Mouse (Mus musculus) kidney, embryonic 14.5 days (tissue): ENCODE data around the gene Arg2. TPM values are rescaled to one million over a fixed set of nuclear protein-coding genes. Genes with fewer than 3 reads are reported as not detected.
A peak's percentile ranks its signal among the peaks of the same experiment; 100 is the strongest.

Experiments
- ATAC-seq: fragments of 200-750 bp; cut with Nextera tagmentation; 2 replicates; pipeline ENCODE4 v1.8.0; 2017; ENCODE audit warnings: moderate number of reproducible peaks, mild to moderate bottlenecking, moderate TSS enrichment, moderate library complexity; ENCODE audit not compliant: low FRiP score, low TSS enrichment
- H3K27ac ChIP-seq: fragments of 300-500 bp; sonication (generic); 2 replicates; pipeline ENCODE4 v1.5.1; 2014; ENCODE audit warnings: low read depth, mild to moderate bottlenecking, low read length, moderate library complexity, mixed read lengths
- H3K27me3 ChIP-seq: fragments of 300-500 bp; sonication (generic); 2 replicates; pipeline ENCODE4 v1.6.1; 2014; ENCODE audit warnings: mild to moderate bottlenecking, low read length; ENCODE audit not compliant: control insufficient read depth, insufficient read depth
- H3K36me3 ChIP-seq: fragments of 300-500 bp; sonication (generic); 2 replicates; pipeline ENCODE4 v1.6.1; 2014; ENCODE audit warnings: low read length, mixed read lengths; ENCODE audit not compliant: control insufficient read depth, insufficient read depth
- H3K4me1 ChIP-seq: fragments of 300-500 bp; sonication (generic); 2 replicates; pipeline ENCODE4 v1.6.1; 2014; ENCODE audit warnings: low read length, mixed read lengths; ENCODE audit not compliant: control insufficient read depth, insufficient read depth
- H3K4me2 ChIP-seq: fragments of 300-500 bp; sonication (generic); replicated peaks from 2 replicates; pipeline ENCODE4 v1.6.1; 2014; ENCODE audit warnings: low read depth, mild to moderate bottlenecking, low read length
- H3K4me3 ChIP-seq: fragments of 300-500 bp; sonication (generic); 2 replicates; pipeline ENCODE4 v1.5.1; 2014; ENCODE audit warnings: mild to moderate bottlenecking, low read length
- H3K9ac ChIP-seq: fragments of 300-500 bp; sonication (generic); 2 replicates; pipeline ENCODE4 v1.6.1; 2014; ENCODE audit warnings: low read depth, mild to moderate bottlenecking, low read length, moderate library complexity
- H3K9me3 ChIP-seq: fragments of 300-500 bp; sonication (generic); 2 replicates; pipeline ENCODE4 v1.6.1; 2016; ENCODE audit warnings: low read length; ENCODE audit not compliant: control insufficient read depth
- WGBS: fragments of 180-500 bp; shearing (Covaris S2); extraction: QIAGEN DNeasy Blood & Tissue Kit; methylation state at CpG from one replicate; pipeline ENCODE4 v1.1.7; 2014; 5-methylcytosine and 5-hydroxymethylcytosine counted together
- polyA plus RNA-seq: library from polyadenylated mRNA; unstranded; fragments of >200 nt; fragmentation: Nextera tagmentation; extraction: Ambion mirVana; gene quantifications from 2 replicates; pipeline ENCODE4 v1.2.1, GENCODE M21; 2014

Arg2 gene
- polyA plus RNA-seq, 1 experiment from 2014 or later, result 18.0 TPM

- H3K4me2 ChIP-seq, result peak overlapping the region; percentile 62
- H3K36me3 ChIP-seq, result peaks cover 24% of the 10 kb centered on the region; the same call in 1 of the 2 replicates
- H3K9ac ChIP-seq, result peak overlapping the region; percentile 64
- no peaks in the 10 kb centered on the region for H3K27me3 ChIP-seq
- peak; percentile 92 for ATAC-seq
- H3K27ac ChIP-seq, result 0 out of 2 replicates have a peak overlapping the region, but pooled peaks have one; percentile 18
- no peaks in the 10 kb centered on the region for H3K9me3 ChIP-seq
- H3K4me1 ChIP-seq, result peaks cover 5% of the 10 kb centered on the region; the same call in 1 of the 2 replicates
- H3K4me3 ChIP-seq, result peak overlapping the region; percentile 65
- WGBS, result under 1% methylated on average over 18 of the region's 18 CpGs
These were observed 60.5 kb downstream of the Arg2 start for GRCm38 (mm10) chr12:79190931-79191673.

- WGBS, result 5% methylated on average over 14 of the region's 14 CpGs
- Histone ChIP-seq H3K36me3 (peaks cover 18% of the 10 kb centered on the region; the same call in 1 of the 2 replicates), H3K9ac (peak overlapping the region; percentile 64), H3K9me3 (no peaks in the 10 kb centered on the region), H3K27ac (no peak overlapping the region), H3K4me1 (peaks cover 5% of the 10 kb centered on the region; the same call in 1 of the 2 replicates), H3K4me3 (peak overlapping the region; percentile 65), H3K27me3 (no peaks in the 10 kb centered on the region), H3K4me2 (peak overlapping the region; percentile 62)
- peak; percentile 94 for ATAC-seq
These were observed 61.1 kb downstream of the Arg2 start for GRCm38 (mm10) chr12:79191701-79192100.

DNA sequence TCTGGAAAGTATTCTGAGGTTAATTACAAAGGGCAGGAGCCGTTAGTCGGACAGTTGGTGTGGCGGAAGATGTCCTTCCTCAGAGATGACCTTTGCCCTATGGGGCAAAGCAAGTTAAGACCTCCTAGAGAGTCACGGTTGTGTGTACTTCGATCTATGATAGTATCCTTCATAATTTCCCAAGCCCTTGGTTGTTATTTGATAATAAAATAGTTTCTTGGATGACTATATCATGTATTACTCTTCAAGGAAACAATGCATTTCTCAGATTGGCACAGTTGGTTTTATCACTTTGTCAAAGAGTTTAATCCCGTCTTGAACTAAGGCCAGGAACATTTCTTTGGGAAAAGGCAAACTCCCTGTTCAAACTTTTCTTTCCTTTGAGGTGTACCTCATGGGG, 61.6 kb downstream of the Arg2 start, which contains the start of gene Rdh11:
Gene Rdh11, minus strand, starts transcription at position 101 of the 400 bp plus-strand sequence.
- H3K4me3 ChIP-seq, result peak within 1 kb of the TSS; percentile 65
- WGBS, result 61% methylated on average over 6 of the region's 6 CpGs
- H3K36me3 ChIP-seq, result peaks cover 13% of the 10 kb centered on the region; the same call in 1 of the 2 replicates
- peak within 1 kb of the TSS; percentile 62 for H3K4me2 ChIP-seq
- no peaks in the 10 kb centered on the region for H3K9me3 ChIP-seq
- H3K27ac ChIP-seq, result 0 out of 2 replicates have a peak within 1 kb of the TSS, but pooled peaks have one; percentile 18
- H3K27me3 ChIP-seq, result no peaks in the 10 kb centered on the region
- H3K9ac ChIP-seq, result peak within 1 kb of the TSS; percentile 64
- no peak for ATAC-seq
- peaks cover 5% of the 10 kb centered on the region; the same call in 1 of the 2 replicates for H3K4me1 ChIP-seq

- H3K27me3 ChIP-seq, result no peaks in the 10 kb centered on the region
- peaks cover under 1% of the 10 kb centered on the region; the same call in 1 of the 2 replicates for H3K36me3 ChIP-seq
- H3K9ac ChIP-seq, result no peak overlapping the region
- H3K4me1 ChIP-seq, result peaks cover 5% of the 10 kb centered on the region; the same call in 1 of the 2 replicates
- no peak overlapping the region for H3K4me3 ChIP-seq
- WGBS, result 3% methylated on average over 3 of the region's 3 CpGs
- no peak overlapping the region for H3K4me2 ChIP-seq
- no peaks in the 10 kb centered on the region for H3K9me3 ChIP-seq
- ATAC-seq, result no peak
- H3K27ac ChIP-seq, result no peak overlapping the region
These were observed 62.9 kb downstream of the Arg2 start for GRCm38 (mm10) chr12:79193441-79193840.

DNA sequence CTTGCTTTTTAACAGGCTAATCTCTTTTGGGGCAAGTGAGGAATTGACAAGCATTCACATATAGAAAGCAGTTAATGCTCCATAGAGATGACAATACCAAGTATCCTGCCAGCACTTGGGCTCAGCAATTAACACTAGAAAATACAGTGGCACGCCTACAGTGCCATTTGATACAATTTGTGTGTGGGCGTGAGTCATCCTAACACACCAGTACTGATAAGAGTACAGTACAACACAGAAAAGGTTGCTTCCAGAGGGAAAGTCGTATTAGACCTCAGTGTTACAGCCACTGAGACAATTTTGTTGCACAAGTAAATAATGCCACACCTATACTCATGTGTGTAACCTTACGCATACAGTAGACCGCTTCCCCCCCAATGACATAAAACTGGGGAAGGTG, 66.5 kb downstream of the Arg2 start:
- Histone ChIP-seq H3K9me3 (no peaks in the 10 kb centered on the region), H3K27ac (no peak overlapping the region), H3K4me1 (no peaks in the 10 kb centered on the region), H3K36me3 (no peaks in the 10 kb centered on the region), H3K4me3 (no peak overlapping the region), H3K9ac (no peak overlapping the region), H3K4me2 (no peak overlapping the region), H3K27me3 (no peaks in the 10 kb centered on the region)
- WGBS, result 86% methylated on average over 5 of the region's 5 CpGs
- no peak for ATAC-seq

GRCm38 (mm10) chr12:79201882-79202281, 71.3 kb downstream of the Arg2 start:
- no peak overlapping the region for H3K4me3 ChIP-seq
- H3K4me1 ChIP-seq, result no peaks in the 10 kb centered on the region
- H3K27me3 ChIP-seq, result no peaks in the 10 kb centered on the region
- H3K27ac ChIP-seq, result no peak overlapping the region
- no peaks in the 10 kb centered on the region for H3K36me3 ChIP-seq
- H3K9me3 ChIP-seq, result no peaks in the 10 kb centered on the region
- H3K9ac ChIP-seq, result no peak overlapping the region
- no peak overlapping the region for H3K4me2 ChIP-seq
- no peak for ATAC-seq
- WGBS, result 75% methylated on average over 3 of the region's 3 CpGs

Other genes starting within 250 kb of the Arg2 start
- 3.5 and 3.6 TPM in 2 replicates for gene Plek2, start 223.8 kb upstream of the Arg2 start, polyA plus RNA-seq
- 2.3 and 2.9 TPM in 2 replicates for gene Tmem229b, start 123.2 kb upstream of the Arg2 start, polyA plus RNA-seq
- gene Plekhh1, start 101.6 kb upstream of the Arg2 start, polyA plus RNA-seq, result 5.3 and 7.9 TPM in 2 replicates
- 27.1 and 36.4 TPM in 2 replicates for gene Pigh, start 41.1 kb upstream of the Arg2 start, polyA plus RNA-seq
- gene Vti1b, start 41.9 kb downstream of the Arg2 start, polyA plus RNA-seq, result 77.5 and 80.4 TPM in 2 replicates
- 16.6 and 27.2 TPM in 2 replicates for gene Rdh11, start 61.5 kb downstream of the Arg2 start, polyA plus RNA-seq
- gene Rdh12, start 78.1 kb downstream of the Arg2 start, polyA plus RNA-seq, result 2.2 and 3.3 TPM in 2 replicates
- 12.8 and 19.4 TPM in 2 replicates for gene Zfyve26, start 165.5 kb downstream of the Arg2 start, polyA plus RNA-seq
- gene Rad51b, start 166.5 kb downstream of the Arg2 start, polyA plus RNA-seq, result 7.2 and 8.5 TPM in 2 replicates